Mouse (Mus musculus) limb, embryonic 12.5 days (tissue): Measurements from ENCODE around the gene Lrrc8d. TPM values are rescaled to one million over a fixed set of nuclear protein-coding genes. Genes with fewer than 3 reads are reported as not detected.
A peak's percentile ranks its signal among the peaks of the same experiment; 100 is the strongest.

Experiments used
- ATAC-seq: fragments of 200-750 bp; cut with Nextera tagmentation; 2 replicates; pipeline ENCODE4 v1.8.0; 2017; ENCODE audit warnings: low read depth, moderate TSS enrichment; ENCODE audit not compliant: insufficient number of reproducible peaks, insufficient read depth, low FRiP score, low TSS enrichment
- H3K27ac ChIP-seq: fragments of 300-500 bp; sonication (generic); 2 replicates; pipeline ENCODE4 v1.5.1; 2016; ENCODE audit warnings: mild to moderate bottlenecking, moderate library complexity
- H3K27me3 ChIP-seq: fragments of 300-500 bp; sonication (generic); 2 replicates; pipeline ENCODE4 v1.6.1; 2016; ENCODE audit warnings: mild to moderate bottlenecking, moderate library complexity
- H3K36me3 ChIP-seq: fragments of 300-500 bp; sonication (generic); 2 replicates; pipeline ENCODE4 v1.6.1; 2016; ENCODE audit warnings: mild to moderate bottlenecking, moderate library complexity
- H3K4me1 ChIP-seq: fragments of 300-500 bp; sonication (generic); replicated peaks from 2 replicates; pipeline ENCODE4 v1.6.1; 2016
- H3K4me2 ChIP-seq: fragments of 300-500 bp; sonication (generic); 2 replicates; pipeline ENCODE4 v1.6.1; 2016; ENCODE audit warnings: mild to moderate bottlenecking, moderate library complexity
- H3K4me3 ChIP-seq: fragments of 300-500 bp; sonication (generic); replicated peaks from 2 replicates; pipeline ENCODE4 v1.5.1; 2016; ENCODE audit warnings: mild to moderate bottlenecking
- H3K9ac ChIP-seq: fragments of 300-500 bp; sonication (generic); replicated peaks from 2 replicates; pipeline ENCODE4 v1.6.1; 2016; ENCODE audit warnings: mild to moderate bottlenecking, moderate library complexity
- H3K9me3 ChIP-seq: fragments of 300-500 bp; sonication (generic); 2 replicates; pipeline ENCODE4 v1.6.1; 2016; ENCODE audit warnings: mild to moderate bottlenecking, moderate library complexity
- WGBS: fragments of 180-500 bp; shearing (Covaris S2); methylation state at CpG from one replicate; pipeline ENCODE4 v1.1.7; 2016; 5-methylcytosine and 5-hydroxymethylcytosine counted together
- polyA plus RNA-seq: library from polyadenylated mRNA; unstranded; fragments of >200 nt; fragmentation: Nextera tagmentation; extraction: Ambion mirVana; gene quantifications from 2 replicates; pipeline ENCODE4 v1.2.1, GENCODE M21; 2016

The Lrrc8d gene
- 22.9 and 23.1 TPM in 2 replicates for polyA plus RNA-seq

GRCm38 (mm10) chr5:105699141-105700069 is at the start of gene Lrrc8d:
Lrrc8d (plus strand) TSS chr5:105699969.
- Histone ChIP-seq H3K4me1 (peaks cover 30% of the 10 kb centered on the region), H3K4me2 (peak within 1 kb of the TSS; percentile 90), H3K9me3 (no peaks in the 10 kb centered on the region), H3K4me3 (peak within 1 kb of the TSS; percentile 92), H3K27ac (peak within 1 kb of the TSS; percentile 80), H3K9ac (peak within 1 kb of the TSS; percentile 95), H3K27me3 (peaks cover 9% of the 10 kb centered on the region), H3K36me3 (no peaks in the 10 kb centered on the region)
- 3% methylated on average over 58 of the region's 60 CpGs for WGBS
- ATAC-seq = peak; percentile 90

- Histone ChIP-seq H3K4me3 (no peak overlapping the region), H3K4me2 (no peak overlapping the region), H3K27me3 (no peaks in the 10 kb centered on the region), H3K9me3 (no peaks in the 10 kb centered on the region), H3K4me1 (peaks cover 26% of the 10 kb centered on the region; the same call in 1 of the 2 replicates), H3K27ac (peak overlapping the region; percentile 68), H3K9ac (no peak overlapping the region), H3K36me3 (no peaks in the 10 kb centered on the region)
- no peak for ATAC-seq
- WGBS = 86% methylated on average over 8 of the region's 8 CpGs
Measured at GRCm38 (mm10) chr5:105650728-105651479, 48.9 kb upstream of the Lrrc8d start.

GRCm38 (mm10) chr5:105651561-105651991 is 48.2 kb upstream of the Lrrc8d start:
- 42% methylated on average over 11 of the region's 11 CpGs for WGBS
- no peaks in the 10 kb centered on the region for H3K36me3 ChIP-seq
- H3K4me1 ChIP-seq = peaks cover 26% of the 10 kb centered on the region; the same call in 1 of the 2 replicates
- no peak overlapping the region for H3K4me3 ChIP-seq
- H3K9me3 ChIP-seq = no peaks in the 10 kb centered on the region
- no peak overlapping the region for H3K4me2 ChIP-seq
- H3K9ac ChIP-seq = no peak overlapping the region
- peak overlapping the region; percentile 68 for H3K27ac ChIP-seq
- H3K27me3 ChIP-seq = no peaks in the 10 kb centered on the region
- no peak for ATAC-seq

GRCm38 (mm10) chr5:105654237-105655063 is 45.3 kb upstream of the Lrrc8d start:
- H3K27ac ChIP-seq = no peak overlapping the region
- no peak overlapping the region for H3K4me2 ChIP-seq

GRCm38 (mm10) chr5:105655100-105655734 is 44.6 kb upstream of the Lrrc8d start:
- H3K36me3 ChIP-seq = no peaks in the 10 kb centered on the region
- ATAC-seq = peak; percentile 33; the same call in 1 of the 2 replicates
- no peak overlapping the region for H3K4me3 ChIP-seq
- H3K9ac ChIP-seq = no peak overlapping the region
- no peaks in the 10 kb centered on the region for H3K9me3 ChIP-seq
- 74% methylated on average over 12 of the region's 12 CpGs for WGBS
- H3K4me2 ChIP-seq = no peak overlapping the region
- H3K27me3 ChIP-seq = no peaks in the 10 kb centered on the region
- H3K27ac ChIP-seq = no peak overlapping the region
- H3K4me1 ChIP-seq = peaks cover 11% of the 10 kb centered on the region; the same call in 1 of the 2 replicates

More at GRCm38 (mm10) chr5:105654237-105655063, 45.3 kb upstream of the Lrrc8d start:
- H3K9ac ChIP-seq = no peak overlapping the region
- no peak overlapping the region for H3K4me3 ChIP-seq
- peak; percentile 62; the same call in 1 of the 2 replicates for ATAC-seq
- H3K4me1 ChIP-seq = peaks cover 14% of the 10 kb centered on the region; the same call in 1 of the 2 replicates
- no peaks in the 10 kb centered on the region for H3K36me3 ChIP-seq
- 26% methylated on average over 15 of the region's 15 CpGs for WGBS
- no peaks in the 10 kb centered on the region for H3K9me3 ChIP-seq
- no peaks in the 10 kb centered on the region for H3K27me3 ChIP-seq

GRCm38 (mm10) chr5:105661894-105662293 is 37.9 kb upstream of the Lrrc8d start:
- Histone ChIP-seq H3K36me3 (no peaks in the 10 kb centered on the region), H3K27me3 (no peaks in the 10 kb centered on the region), H3K27ac (no peak overlapping the region), H3K4me2 (no peak overlapping the region), H3K9me3 (no peaks in the 10 kb centered on the region), H3K4me1 (no peaks in the 10 kb centered on the region), H3K4me3 (no peak overlapping the region), H3K9ac (no peak overlapping the region)
- ATAC-seq = no peak
- 88% methylated on average over 5 of the region's 5 CpGs for WGBS

GRCm38 (mm10) chr5:105666930-105667329 is 32.8 kb upstream of the Lrrc8d start:
- no peak overlapping the region for H3K4me2 ChIP-seq
- H3K4me1 ChIP-seq = no peaks in the 10 kb centered on the region
- no peaks in the 10 kb centered on the region for H3K9me3 ChIP-seq
- no peaks in the 10 kb centered on the region for H3K27me3 ChIP-seq
- no peak overlapping the region for H3K9ac ChIP-seq
- H3K27ac ChIP-seq = no peak overlapping the region
- ATAC-seq = no peak
- 95% methylated on average over 5 of the region's 5 CpGs for WGBS
- no peak overlapping the region for H3K4me3 ChIP-seq
- no peaks in the 10 kb centered on the region for H3K36me3 ChIP-seq

GRCm38 (mm10) chr5:105667411-105667810 is 32.4 kb upstream of the Lrrc8d start:
- no peak overlapping the region for H3K9ac ChIP-seq
- 92% methylated on average over 6 of the region's 6 CpGs for WGBS
- H3K9me3 ChIP-seq = no peaks in the 10 kb centered on the region
- H3K4me2 ChIP-seq = no peak overlapping the region
- ATAC-seq = no peak
- H3K4me1 ChIP-seq = no peaks in the 10 kb centered on the region
- no peaks in the 10 kb centered on the region for H3K27me3 ChIP-seq
- H3K4me3 ChIP-seq = no peak overlapping the region
- no peak overlapping the region for H3K27ac ChIP-seq
- no peaks in the 10 kb centered on the region for H3K36me3 ChIP-seq

GRCm38 (mm10) chr5:105669086-105669485 is 30.7 kb upstream of the Lrrc8d start:
- no peak overlapping the region for H3K27ac ChIP-seq
- WGBS = 90% methylated on average over 2 of the region's 2 CpGs
- no peaks in the 10 kb centered on the region for H3K4me1 ChIP-seq
- H3K4me2 ChIP-seq = no peak overlapping the region
- H3K9ac ChIP-seq = no peak overlapping the region
- ATAC-seq = no peak
- no peaks in the 10 kb centered on the region for H3K9me3 ChIP-seq
- H3K4me3 ChIP-seq = no peak overlapping the region
- H3K36me3 ChIP-seq = no peaks in the 10 kb centered on the region
- no peaks in the 10 kb centered on the region for H3K27me3 ChIP-seq
